Mouse (Mus musculus): ENCODE measurements around the gene Ppara.

The Ppara gene

DNA sequence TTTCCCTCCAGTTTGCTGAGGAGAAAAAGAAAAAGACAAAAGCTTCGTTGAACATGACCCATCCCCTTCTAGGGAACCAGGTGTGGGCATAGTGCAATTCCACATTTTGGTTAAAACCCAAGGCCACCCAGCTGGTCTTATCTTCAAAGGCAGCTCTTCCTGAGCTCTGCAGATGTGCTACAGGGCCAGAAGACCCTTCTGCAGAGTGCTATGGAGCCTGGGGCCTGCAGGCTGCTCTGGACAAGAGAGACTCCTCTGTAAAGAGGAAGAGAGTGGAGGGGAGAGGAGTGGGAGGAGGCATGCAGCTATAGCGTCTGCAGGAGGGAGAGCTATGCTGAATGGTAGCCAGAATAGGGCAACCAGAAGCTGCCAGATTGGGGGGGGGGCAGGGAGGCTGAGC, 4.8 kb upstream of the Ppara start:
- no peak for DNase-seq

DNA sequence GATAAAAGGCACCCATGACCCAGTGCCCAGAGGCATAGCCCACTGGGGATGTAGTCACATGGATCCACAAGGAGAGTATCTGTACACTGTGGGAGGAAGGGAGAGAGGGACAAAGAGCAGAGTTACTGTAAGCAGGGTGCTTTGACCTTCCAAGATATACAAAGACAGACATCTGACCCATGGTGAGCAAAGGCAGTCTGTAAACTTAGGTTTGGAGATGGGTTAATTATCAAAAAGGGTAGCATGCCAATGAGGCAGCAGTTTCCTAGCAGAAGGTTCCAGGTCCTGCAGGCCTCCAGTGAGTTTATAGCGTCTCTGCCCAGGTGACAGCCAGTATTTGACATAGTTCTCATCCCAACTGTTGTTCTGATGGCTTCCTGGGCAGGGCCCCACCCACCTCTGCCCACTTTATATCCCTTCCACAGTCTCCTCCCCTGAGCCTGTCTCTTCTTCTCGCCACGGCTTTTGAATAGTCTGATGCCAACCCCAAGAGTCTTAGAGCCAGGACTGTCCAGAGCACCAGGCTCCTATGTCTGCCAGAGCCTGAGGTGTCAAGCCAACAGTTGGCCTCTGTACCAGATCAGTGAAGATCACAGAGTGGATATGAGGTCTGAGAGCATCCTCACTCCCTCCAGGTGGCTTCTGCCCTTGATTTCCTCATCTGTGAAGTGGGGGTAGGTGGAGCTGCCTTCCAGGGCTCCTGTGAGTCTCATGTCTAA, 2.7 kb upstream of the Ppara start:
- DNase-seq: peak; percentile 62

DNA sequence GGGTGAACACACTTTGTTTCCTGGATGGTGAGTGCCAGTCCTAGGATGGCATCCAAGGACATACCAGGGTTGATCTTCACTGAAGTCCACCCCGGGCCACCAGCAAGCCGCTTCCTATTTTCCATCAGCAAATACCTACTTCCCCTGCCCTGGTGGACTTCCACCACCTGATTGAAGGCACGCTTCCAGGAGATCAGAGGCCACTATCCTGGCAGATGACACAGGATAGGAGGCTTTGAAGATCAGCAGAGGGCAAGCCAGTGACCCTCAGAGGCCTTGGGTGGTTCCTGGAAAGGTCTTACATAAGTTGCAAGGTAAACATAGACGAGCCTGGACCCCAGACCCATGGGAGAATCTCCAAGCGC, 2.2 kb upstream of the Ppara start:
- peak; percentile 82 for DNase-seq

DNA sequence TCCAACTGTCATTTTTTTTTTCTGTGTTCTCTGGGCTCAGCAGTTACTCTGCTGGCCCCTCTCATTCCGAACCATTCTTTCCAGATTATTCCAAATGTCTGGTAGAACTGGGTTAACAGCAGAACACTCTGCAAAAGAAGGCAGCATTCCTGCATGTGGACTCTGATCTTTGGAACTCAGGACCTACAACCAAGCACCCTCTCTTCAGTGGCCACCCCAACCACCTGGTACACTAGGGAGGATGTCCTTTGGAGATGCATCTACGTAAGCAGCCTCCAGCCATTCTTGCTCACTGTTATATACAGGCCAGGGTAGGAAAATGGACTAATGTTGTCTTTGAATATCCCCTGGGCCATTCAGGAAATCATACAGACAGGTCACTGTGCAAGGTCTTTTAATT, 1.1 kb upstream of the Ppara start:
- DNase-seq: peak; percentile 69

DNA sequence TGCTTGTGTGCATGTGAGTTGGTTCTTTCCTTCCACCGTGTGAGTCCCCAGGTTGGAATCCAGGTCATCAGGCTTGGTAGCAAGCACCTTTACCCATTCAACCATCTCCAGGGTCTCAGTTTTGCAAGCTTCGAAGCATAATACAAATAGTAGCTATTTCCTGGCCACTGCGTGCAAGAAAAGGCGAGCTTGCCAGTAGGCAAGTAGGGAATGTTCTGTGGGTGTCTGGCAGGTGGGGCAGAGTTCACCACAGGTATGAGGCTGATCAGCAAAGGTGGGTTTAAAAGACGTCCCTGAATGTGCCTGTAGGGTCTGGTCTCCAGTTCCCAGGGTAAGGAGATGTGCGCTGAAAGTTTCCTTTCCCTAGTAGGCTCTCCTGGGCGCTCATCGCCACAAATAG, 635 bp upstream of the Ppara start:
- DNase-seq: no peak

DNA sequence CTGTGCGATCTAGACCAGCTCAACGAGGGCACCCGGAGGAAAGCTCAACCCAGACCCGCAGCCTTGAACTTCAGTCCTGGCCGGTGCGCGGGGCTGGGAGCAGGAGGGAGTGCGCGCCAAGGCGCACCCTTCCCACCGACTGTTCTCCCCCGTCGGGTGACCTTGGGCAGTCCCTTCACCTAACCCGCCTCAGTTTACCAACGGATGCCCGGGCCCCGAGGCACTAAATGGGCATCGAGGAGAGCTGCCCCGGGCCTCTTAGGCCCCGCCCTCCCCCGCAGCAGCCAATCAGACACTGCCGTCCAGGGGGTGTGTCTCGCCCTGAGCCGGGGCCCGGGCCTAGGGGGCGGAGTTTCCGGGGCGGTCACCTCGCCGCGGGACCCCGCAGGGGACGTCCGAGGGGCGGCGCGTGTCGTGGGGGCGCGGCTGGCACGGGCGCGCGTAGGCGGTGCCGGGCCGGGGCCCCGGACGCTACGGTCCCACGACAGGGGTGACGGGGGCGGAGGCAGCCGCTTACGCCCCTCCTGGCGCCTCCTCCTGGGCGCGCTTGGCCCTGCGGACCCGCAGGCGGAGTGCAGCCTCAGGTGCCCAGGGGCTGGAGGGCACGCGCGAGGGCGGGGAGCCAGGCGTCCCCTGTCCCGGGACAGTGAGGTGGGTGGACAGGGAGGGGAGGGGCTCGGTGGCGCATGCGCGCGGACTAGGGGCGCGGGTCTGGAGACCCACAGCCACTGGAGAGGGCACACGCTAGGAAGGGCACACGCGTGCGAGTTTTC, 466 bp downstream of the Ppara start:
- peak; percentile 98 for DNase-seq

DNA sequence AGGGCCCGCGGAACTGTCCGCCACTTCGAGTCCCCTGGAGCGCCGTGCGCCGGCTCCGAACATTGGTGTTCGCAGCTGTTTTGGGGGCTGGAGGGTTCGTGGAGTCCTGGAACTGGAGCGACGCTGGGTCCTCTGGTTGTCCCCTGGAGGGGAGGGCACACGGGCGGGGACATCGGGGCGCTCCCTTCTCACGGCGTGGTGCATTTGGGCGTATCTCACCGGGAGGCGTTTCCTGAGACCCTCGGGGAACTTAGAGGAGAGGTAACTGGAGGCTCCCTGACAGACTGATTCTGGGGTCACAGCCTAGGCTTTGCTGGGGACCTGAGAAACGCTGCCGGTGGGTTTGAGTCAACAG, 1.0 kb downstream of the Ppara start:
- no peak for DNase-seq

DNA sequence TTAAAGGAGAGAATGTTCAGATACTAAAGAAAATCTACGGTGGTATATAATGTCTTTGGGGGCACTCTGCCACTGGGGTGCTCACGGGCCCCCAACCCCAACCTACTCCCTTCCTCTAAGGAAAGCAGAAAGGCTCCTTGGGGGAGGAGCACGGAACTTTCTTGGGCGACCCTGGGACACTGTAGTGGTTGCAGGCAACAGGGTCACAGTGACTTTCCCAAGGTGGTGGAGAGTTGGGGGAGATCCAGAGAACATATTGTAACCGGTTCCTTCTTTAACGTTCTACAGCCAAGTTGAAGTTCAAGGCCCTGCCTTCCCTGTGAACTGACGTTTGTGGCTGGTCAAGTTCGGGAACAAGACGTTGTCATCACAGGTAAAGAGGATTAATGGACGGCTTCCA, 1.7 kb downstream of the Ppara start:
- DNase-seq: no peak

DNA sequence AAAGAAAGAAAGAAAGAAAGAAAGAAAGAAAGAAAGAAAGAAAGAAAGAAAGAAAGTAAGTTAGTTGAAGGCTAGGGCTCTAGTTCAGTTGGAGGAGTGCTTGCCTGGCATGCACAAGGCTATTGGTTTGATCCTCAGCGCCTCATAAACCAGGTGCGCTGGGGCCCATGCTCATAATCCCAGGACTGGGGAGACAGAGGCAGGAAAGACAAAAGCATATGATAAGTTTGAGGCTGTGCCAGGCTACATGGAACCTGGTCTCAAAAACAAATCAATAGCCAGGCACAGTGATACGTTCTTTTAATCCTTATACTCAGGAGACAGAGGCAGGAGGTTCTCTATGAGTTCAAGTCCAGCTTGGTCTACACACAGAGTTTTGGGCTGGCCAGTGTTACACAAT, 3.6 kb downstream of the Ppara start:
- DNase-seq: no peak

DNA sequence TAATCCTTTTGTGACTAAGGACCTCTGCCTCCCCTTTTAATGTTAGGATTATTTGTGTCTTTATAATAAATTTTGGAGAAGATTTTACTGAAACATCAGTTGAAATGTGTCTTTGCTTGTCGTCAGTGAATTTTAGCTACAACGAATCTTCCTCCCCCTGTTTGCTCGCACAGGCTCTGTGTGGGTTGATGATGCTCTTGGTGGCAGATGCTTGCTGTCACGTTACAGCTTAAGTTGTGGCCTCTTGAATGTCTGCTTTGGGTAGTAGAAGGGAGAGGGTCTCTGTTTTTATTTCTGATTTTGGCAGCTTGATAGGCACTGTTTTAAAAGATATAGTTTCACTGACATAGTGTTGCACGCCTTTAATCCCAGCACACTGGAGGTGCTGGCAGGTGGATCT, 4.2 kb downstream of the Ppara start:
- DNase-seq: no peak

DNA sequence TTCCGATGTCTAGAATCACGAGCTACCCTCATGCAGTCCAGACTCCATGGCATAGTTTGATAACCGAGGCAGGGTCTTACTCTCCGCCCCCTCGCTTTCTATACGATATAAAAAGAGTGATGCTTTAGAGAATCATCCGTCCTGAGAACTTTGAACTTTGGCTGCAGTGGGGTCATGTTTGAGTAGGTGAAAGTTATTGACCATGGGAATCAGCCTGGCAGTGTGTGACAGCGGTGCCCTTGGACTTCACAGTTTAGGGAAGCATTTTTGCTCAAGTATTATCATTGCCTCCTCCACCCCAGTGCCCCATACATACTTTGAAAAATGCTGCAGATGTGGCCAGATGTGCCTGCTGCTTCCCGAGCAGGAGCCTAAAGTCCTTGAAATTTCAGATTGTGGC, 7.8 kb downstream of the Ppara start:
- no peak for DNase-seq

DNA sequence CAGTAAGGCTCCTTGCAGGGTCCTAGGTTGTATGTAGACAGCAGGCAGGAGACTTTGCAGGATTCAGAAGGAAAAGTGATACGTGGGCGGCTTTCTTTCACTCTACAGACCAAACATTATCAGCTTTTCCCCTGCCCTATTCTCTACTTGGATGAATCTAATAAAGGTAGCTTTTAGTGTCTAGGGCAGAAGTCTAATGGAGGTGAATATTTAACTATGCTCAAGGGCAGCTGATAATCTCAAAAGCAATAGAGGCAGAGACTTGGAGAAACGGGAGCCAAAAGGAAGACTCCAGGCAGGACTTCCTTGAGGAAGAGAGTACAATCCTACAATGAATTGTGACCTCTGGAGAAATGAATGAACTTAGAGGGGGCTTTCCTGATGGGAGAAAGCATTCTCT, 9.2 kb downstream of the Ppara start:
- no peak for DNase-seq

DNA sequence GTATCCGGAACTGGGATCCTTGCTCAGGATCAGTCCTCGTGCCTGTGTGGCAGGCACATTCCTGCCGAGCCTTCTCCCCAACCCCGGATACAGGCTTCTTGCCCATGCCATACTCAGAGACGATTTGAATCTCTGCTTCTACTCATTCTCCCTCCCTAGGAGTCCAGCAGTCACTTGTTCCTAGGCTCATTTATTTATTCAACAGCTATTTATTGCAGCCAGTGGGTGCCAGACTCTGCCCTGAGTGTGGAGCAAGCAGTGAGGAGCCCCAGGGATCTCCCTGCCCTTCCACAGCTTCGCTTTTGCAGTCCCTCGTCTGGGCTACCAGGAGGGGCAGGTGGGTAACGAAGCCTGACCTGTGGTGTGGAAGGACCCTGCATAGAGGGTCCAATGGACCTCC, 11.4 kb downstream of the Ppara start:
- no peak for DNase-seq

DNA sequence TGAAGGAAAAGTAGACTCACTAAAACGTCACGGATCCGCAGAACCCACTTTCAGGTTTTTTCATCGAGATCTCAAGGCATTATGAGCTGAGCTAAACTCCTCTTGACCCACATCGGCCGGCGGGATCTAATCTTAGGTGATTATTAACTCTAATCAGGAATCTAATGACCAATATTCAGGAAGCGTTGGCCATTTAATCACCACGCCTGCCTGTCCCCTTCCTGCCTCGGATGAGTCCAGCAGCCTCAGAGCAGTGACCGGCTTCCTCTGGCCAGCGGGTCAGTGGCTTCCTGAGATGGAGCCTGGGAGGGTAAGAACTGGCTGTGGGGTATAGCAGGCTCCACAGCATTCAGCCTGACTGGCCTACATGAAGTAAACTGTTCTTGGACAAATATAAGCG, 11.9 kb downstream of the Ppara start:
- no peak for DNase-seq

DNA sequence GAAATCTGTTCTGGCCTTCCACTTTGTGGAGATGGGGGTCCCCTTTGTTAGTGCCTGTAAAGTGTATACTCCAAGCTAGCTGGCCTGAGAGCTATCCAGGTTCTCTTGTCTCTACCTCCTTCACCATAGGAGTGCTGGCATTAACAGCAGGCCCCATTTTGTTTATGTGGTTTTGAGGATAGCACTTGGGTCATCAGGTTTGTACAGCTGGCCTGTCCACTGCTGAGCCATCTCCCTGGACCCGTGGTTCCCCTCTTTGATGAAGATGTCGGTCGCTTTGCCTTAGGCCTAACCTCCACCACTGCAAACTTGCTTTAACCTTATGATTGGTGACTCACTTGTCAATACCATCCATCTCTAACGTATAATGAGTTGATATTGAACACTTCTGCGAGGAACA, 13.2 kb downstream of the Ppara start:
- no peak for DNase-seq

DNA sequence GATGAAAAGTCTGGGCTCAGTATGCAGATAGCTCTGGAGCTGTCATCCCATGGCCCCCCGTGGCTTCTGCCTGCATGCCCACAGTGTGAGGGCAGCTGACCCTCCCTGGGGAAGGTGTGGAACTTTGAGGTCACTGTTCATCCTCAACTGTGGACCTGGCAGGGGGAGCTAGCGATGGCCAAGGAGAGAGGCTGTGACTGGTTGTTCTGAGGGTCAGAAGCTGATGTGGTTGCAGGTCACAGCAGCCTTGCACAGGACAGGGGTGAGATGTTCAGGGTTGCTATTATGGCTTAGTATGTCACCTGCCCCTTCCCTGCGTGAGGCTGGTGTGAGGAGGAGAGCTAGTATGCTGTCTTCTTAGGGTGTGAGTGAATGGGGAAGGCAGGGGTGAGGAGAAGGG, 13.7 kb downstream of the Ppara start:
- DNase-seq: no peak

DNA sequence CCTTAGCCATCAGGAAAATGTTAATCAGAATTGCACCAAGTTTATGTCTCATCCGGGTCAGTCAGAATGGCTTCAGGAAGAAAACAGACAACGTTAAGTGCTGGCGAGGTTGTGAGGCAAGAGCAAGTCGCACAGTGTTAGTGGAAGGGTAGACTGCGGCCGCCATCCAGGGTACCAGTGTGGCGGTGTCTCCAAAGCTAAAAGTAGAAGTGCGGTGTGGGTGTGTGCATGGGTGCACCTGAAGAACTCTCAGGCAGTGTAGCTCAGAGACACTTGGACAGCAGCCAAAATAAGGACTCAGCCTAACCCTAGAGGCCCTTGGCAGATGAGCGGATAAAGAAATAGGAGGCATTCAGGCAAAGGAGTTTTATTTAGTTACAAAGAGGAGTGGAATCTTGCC, 14.4 kb downstream of the Ppara start:
- no peak for DNase-seq

DNA sequence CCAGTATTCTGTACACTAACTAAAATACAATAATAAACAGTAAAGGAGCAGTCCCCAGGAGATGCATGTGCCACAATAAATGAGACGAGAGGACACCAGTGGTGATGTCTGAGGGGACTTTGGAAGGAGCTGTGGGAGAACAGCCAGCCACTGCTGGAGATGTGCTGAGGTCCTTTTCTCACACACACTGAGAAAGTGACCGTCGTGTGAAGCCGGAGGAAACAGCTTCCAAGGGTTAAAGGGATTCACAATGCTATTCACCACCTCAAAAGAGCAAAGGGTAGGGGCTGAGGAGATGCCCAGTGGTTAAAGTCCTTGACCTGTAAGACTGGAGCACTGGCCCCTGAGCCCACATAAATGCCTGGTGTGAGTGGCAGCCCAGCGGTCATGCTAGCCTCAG, 15.3 kb downstream of the Ppara start:
- no peak for DNase-seq

DNA sequence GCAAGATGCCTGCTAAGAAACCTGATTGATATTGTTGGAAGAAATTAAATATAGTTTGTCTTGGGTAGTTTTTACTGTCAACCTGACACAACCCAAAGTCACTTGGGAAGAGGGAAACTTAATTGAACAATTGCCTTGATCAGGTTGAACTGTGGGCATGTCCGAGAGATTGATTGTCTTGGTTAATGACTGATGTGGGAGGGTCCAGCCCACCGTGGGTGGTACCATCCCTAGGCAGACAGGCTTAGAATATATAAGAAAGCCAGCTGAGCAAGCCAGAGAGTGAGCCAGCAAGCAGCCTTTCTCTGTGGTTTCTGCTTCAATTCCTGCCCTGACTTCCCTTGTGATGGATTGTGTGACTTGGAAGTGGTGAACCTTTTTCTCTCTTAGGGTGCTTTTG, 17.9 kb downstream of the Ppara start:
- no peak for DNase-seq

DNA sequence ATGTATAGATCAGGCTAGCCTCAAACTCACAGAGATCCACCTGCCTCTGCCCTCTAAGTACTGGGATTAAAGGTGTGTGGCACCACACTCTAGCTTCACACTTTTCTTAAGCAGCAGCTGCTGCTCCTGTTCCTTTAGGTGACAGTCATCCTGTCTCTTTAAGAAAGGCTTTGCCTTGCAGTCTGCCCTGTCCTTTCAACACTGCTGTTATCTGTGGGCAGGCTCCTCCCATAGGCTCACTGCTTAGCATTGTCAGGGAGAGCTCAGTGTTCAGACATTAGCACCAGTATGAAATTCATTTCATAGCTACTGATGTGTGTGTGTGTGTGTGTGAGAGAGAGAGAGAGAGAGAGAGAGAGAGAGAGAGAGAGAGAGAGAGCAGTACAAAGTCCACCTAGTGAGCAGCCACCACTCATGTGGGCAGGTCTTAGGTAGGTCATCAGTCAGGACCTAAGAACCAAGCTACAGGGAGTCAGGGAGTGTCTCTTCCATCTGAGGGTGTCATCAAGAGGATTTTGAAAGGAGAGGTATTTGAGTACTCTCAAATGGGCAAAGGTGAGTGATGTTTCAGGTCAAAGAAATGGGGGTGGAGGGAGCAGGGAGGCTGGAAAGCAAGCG, 19.4 kb downstream of the Ppara start:
- no peak for DNase-seq

DNA sequence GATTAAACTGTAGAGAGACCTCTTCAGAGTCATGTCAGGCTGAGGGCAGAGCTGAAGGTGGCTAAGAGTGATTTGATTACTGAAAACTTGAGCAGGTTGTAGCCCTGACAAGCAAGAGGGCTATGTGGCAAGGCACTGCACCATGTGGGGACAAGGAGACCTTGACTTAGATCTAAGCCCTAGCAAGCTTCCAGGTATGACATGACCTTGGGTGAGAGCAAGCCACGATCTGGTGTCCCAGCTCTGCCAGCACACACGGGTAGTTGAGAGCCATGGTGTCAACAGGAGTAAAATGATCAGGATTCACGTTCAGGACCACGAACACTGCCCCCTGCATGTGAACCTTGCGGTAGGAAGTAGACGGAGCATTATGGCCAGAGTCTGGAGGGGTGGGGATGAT, 20.4 kb downstream of the Ppara start:
- no peak for DNase-seq

DNA sequence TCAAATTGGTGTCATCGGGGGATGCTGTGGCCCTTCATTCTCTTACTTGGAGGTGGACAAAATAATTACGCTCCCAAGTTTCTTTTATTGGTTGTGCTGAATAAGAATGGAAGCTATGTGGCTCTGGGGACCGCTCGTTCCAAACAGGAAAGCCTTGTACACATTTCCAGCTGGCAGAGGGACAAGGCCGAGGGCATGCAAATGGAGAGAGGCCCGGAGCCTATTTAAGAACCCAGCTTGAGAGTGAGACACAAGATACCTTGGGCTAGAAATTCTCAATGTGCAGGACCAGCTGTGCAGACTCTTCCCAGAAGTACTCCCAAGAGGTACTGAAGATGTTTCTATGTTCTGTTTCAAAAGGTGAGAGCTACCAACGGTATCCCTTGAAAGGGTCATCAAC, 21.8 kb downstream of the Ppara start:
- DNase-seq: no peak

DNA sequence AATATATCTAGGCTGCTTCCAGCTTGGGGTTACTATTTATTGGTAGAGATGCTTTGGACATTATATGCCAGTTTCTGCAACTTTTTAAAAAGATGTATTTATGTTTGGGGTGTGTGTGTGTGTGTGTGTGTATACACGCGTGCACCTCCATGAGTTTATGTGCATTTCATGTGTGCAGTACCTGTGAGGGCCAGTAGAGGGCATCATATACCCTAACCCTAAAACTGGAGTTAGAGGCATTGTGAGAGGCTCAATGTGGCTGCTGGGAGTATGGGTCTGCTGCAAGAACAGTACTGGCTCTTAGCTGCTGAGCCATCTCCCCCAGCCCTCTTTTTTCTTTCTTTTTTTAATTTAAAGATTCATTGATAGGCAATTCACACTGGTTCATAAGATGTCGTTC, 23.0 kb downstream of the Ppara start:
- DNase-seq: no peak

DNA sequence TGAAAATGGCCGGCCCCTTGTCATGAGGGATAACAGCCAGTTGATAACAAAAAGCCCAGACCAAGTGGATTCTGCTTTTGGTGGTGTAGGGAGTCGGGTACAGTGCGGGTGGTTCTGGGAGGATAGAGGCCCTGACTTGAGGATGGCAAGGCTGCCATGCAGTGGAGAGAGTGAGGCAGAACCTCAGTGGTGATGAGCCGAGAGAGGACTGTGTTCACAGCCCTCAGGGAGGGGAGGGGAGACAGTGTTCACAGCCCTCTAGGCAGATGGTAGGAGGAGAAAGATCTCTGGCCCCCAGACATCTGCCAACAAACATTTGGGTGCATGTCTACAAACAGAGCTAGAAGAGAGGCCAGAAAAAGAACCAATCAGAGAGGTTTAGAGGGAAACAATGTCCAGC, 28.0 kb downstream of the Ppara start:
- no peak for DNase-seq

DNA sequence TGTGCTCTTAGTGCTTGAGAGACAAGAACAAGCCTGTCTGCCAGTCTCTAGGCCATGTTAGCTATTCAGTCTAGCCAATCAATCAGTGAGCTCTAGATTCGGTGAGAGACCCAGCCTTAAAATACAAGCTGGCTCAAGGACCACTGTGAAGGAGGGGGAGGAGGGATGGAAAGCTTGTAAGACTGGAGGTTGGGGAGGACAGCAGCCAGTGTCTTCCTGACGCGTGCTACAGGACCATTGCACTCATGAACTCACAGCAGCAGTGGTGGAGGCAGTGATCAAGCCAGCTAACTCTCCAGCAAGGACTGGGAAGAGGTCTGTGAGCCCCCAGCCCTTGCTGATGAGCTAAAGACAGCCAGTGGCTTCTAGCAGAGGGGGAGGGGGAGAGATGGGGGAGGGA, 30.2 kb downstream of the Ppara start:
- no peak for DNase-seq
